Mouse (Mus musculus) adrenal gland, postnatal 10 days (tissue): ENCODE data around the gene 1110008L16Rik. TPM values are rescaled to one million over a fixed set of nuclear protein-coding genes. Genes with fewer than 3 reads are reported as not detected.
"Not testable (repeated sequence)": the region's sequence is repeated elsewhere in the genome, so short reads cannot be mapped to it uniquely, and the experiment has no call there.

Experiments
- DNase-seq: peaks from one replicate; pipeline ENCODE4 v3.0.0; 2021; ENCODE audit warnings: mixed read lengths
- long read RNA-seq, 2 experiments: library from polyadenylated mRNA; stranded (forward); transcript quantifications; one replicate each; pipeline ENCODE4 v2.0.0; 2021
- total RNA-seq, 2 experiments: library from RNA; stranded (reverse); gene quantifications; 2 replicates each; pipeline ENCODE4 v1.2.3; 2021

1110008L16Rik gene
- 10 to 100 TPM; 15.5 to 16.8 TPM for total RNA-seq
- long read RNA-seq, experiment 1, transcript 1110008L16Rik-201 (7 exons, 3,122 nt), result major isoform, 9 of 14 reads
- long read RNA-seq, experiment 1, partial matches to known transcripts, result 4 of 14 reads
- long read RNA-seq, experiment 1, other reads (novel, unspliced or antisense), result 1 of 14 reads
- long read RNA-seq, experiment 2, transcript 1110008L16Rik-201 (7 exons, 3,122 nt), result major isoform, 11 of 12 reads
- long read RNA-seq, experiment 2, partial matches to known transcripts, result 1 of 12 reads
- long read RNA-seq, experiment 2, other reads (novel, unspliced or antisense), result 0 of 12 reads

DNA sequence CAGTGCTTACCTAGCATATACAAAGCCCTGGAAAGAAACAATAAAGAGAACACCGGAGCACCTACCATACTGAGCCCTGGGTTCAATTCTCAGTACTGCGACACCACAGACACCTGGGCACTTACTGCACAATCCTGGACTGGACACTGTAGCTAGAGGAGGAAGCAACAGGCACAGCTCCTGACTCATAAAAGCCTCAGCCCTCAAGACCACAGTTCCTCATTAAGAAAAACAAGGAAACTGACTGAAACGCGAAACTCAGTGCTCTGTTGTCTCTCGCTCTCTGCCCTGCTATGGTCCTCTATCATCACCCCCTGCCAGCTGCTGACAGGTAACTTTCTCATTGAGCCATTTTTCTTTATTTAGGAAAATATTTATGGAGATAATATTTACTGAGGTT lies at the start of gene 1110008L16Rik:
Gene 1110008L16Rik, plus strand, starts transcription at position 242 of the 400 bp plus-strand sequence.
- DNase-seq, result no peak

DNA sequence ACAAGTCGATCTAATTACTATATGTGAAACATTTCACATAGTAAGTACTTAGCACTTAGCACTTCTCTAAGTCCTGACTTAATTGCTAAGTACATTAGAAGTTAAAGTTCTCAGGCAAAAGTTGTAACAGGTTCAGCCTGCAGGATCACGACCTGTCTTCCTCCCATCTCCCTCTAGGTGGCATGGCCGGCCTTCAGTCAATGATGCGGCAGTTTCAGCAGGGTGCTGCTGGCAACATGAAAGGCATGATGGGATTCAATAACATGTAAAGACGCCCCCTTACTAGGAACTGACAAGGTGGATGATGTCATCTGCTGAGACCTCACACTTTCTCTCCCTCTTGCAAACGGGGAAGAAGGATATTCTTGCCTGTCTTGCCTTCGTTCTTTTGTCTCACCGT lies 37.4 kb upstream of the 1110008L16Rik start:
- DNase-seq, result not testable (repeated sequence)

DNA sequence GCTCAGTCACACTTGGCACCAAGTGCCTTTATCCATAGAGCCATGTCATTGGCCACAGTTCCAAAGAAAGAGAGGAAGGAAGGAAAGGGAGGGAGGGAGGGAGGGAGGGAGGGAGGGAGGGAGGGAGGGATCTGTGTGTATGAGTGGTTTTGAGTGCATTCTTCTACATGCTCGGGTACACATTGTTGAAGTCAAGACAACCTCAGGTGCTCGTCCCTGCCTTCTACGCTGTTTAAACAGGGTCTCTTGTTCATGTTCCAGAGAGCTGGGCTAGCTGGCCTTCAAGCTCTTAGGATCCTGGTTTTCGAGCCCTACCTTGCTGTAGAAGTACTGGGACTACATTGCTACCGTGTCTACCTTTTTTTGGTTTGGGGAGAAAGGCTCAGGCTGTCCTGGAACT lies 36.0 kb upstream of the 1110008L16Rik start:
- not testable (repeated sequence) for DNase-seq

DNA sequence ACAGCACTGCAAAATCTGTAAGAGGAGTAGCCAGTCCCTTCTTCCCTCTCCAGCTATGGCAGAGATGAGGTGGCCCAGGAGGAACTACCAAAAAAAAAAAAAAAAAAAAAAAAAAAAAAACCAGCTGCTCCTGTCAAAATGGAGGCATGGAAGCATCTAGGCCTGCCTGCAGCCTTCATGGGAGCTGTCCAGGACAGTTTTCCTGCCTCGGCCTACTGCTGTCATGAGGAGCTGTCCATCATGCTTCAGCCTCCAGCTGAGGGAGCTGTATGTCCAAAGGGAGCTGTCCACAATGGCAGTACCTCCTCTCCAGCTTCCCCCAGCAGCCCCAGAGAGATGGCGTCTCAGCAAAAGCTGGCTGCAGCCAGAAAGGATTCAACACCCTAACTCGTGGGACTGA lies 27.1 kb upstream of the 1110008L16Rik start:
- DNase-seq, result no peak

DNA sequence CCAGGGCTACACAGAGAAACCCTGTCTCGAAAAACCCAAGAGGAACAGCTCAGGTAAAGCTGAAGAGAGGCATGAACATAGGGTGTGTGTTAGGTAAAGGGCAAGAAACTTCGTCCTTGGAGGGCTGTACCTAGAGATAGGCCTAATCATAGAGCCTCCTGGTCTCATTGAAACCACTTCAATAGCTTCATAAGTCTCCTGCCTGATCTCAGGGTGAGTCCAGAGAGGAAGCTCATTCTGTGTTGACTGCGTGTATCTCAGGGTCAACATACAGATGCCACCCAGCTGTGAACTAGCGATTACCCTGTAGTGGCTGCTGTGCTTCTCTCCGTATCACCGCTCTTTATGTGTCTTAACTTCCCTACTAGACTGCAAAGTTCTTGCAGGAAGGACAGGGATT lies 21.8 kb upstream of the 1110008L16Rik start:
- DNase-seq, result not testable (repeated sequence)

DNA sequence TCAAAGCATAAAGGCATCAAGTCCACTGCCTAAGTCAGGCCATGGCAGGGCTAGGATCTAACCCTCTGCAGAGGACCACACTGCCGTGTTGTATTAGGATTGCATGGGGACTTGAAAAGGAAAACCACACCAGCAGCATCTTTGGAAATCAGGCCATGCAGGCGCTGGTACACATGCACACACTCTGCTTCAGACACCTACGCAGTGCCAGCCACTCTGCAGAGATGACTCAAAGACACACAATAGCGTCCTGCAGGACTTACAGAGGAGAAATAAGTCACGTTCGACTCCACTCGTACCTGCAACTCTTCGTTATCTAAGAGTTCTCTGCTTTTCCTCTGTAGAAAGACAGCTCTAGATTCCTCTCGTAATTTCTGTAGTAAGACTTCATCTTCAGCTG lies 1.3 kb upstream of the 1110008L16Rik start:
- DNase-seq, result no peak

DNA sequence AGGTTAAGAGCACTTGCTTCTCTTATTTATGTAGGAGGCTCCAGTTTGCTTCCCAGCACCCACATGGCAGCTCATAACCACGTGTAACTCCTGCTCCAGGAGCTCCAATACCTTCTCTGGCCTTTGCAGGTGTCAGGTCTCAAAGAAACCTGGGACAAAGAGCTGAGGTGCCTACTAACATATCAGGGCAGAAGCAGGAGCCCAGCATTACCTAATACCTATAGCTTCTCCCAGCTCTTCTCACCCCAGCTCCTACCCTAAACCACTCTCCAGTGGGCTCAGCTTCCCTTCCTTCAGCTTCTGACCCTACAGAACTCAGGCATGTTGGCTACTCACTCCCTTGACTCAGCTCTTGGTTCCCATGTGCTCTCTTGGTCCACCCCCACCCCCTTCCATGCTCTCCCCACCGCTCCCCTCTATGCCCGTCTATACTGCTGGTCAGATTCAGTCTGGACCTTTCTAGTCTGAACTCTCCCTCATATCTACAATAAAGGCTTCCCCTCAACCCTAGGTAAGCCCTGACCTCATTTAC lies 1.5 kb downstream of the 1110008L16Rik start:
- no peak for DNase-seq

DNA sequence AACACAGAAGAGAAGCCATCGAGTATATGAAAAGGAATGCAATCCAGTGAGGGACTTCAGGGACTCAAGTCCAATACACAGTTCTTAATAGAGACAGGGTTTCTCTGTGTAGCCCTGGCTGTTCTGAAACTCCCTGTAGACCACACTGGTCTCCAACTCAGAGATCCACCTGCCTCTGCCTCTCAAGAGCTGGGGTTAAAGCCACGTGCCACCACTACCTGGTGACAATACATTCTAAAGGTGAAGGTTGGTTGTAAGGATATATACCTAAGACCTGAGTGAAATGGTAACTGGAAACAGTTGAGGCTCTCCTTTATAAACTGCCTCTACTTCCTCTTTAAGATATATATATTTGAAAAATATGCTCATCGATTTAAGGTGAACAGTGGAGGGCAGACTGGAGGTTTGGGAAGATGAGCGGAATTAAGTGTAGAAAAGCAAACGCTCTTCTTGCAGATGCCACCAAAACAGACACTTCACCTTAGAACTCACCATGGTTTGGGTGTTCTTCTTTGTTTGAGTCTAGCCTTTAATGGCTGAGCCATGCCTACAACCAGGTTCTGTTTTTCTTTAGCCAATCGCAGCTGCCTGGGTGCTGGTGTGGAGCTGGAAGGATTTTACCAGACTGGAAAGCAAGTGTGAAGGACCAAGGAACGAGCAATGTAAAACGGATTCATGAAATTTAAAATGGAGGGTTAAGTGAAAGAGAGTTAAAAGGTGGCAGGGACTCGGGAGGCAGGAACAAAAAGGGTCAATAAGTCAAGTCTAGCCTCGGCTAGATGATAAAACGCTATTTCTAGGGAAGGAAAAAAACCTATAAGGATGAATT lies 2.3 kb downstream of the 1110008L16Rik start:
- peak; percentile 20 for DNase-seq

DNA sequence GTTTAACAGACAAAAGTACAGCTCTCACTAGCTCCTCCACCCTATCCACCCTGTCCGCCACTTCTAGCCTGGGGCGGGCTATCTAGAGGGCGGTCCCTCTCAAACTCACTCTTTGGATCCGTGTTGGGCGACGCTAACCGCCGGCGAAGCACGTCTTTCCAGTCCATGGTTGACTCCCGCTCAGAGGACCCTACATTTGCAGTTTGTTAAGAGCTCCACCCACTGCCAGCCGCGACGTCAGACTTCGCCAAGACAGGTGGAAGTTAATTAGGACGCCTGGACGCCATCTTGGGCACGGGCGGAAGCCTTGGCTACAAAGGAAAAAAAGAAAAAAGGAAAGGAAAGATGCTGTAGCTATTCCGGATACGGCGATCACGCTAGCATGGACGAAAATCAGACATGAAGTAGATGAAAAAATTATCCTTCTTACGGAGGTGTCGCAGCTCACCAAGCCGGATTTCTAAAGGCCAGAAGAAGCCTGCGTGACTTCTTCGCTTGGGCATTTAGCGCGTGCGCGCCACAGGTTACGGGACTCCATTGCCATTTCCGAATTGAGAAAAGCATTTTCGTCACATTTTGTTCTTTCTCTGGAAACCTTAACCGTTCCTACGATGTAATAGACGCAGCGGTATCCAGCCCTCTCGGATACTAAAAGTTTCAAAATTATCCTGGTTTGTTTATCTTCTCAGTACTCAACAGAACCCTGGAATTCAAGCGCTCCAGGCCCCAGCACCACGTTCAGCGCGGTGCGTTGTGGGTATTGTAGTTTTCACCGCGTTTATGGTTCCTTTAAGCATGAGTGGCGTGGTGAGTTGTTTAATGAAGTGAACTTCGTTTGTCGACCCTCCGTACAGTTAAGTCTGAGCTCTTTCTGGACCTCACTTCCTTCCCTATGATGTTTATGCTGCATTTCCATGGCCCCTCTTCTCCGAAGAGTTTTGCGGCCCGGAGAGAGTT lies 3.4 kb downstream of the 1110008L16Rik start, which contains the start of gene Ppp2r3c:
Gene Ppp2r3c, minus strand, starts transcription at position 514 of the 957 bp plus-strand sequence.
- DNase-seq, result peak; percentile 91

DNA sequence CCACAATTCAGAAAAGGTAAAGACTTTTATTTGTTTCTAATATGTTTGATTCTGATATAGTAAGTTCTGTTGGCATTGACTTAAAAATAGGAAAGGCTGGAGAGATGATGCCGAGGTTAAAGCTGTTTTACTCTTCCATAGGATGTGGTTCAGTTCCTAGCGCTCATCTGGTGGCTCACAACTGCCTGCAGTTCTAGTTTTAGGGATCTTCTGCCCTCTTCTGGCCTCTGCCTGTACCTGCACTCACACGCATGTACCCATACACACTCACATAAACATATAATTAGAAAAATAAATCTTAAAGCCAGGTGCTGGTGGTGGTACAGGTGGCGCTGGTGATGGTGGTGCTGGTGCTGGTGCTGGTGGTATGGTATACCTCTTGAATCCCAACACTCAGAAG lies 7.0 kb downstream of the 1110008L16Rik start:
- no peak for DNase-seq

DNA sequence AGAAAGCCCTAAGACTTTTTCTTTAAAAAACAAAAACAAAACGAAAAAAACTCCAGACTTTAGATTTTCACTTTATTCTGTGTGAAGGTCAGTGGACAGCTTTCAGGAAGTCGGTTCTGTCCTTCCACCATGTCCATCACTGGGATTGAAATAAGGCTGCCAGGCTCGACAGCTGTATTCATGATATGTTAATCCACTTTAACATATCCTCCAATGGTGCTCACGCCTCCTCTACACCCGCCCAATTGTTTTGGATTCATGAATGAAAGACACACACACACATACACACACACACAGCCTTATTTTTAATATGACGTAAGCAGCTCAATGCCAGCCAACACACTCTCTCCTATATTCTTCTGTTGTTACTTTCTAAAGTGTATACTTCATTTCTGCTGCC lies 8.2 kb downstream of the 1110008L16Rik start:
- no peak for DNase-seq

DNA sequence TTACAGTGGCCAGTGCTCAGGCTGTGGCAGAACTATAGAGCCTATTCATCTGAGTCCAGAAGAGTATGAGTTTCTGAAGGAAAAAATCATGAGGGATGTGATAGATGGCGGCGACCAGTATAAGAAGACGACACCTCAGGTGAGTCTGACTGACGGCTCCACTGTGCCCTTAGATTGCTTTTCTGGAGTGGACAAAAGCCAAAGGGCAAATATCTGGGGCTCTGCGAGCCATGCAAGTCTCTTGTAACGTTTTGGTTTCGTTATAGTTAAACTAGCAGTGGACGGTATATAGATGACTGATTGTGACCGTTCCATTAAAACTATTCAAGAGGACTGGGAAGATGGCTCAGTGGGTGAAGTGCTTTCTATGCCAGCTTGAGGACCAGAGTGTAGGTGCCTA lies 9.4 kb downstream of the 1110008L16Rik start:
- no peak for DNase-seq

DNA sequence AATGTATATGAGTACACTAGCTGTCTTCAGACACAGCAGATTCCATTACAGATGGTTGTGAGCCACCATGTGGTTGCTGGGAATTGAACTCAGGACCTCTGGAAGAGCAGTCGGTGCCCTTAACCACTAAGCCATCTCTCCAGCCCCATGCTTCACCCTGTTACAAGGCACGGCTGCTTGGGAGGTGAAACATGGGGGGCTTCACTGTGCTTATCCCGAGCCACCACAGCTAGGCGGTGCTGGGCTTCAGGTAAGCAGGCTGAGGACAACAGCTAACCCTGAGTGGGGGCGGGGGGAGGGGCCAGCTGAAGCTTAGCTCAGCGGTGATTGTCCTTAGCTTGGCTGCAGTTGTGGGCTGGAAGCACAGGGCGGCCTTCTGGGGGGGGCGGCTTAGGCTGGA lies 10.1 kb downstream of the 1110008L16Rik start:
- no peak for DNase-seq

DNA sequence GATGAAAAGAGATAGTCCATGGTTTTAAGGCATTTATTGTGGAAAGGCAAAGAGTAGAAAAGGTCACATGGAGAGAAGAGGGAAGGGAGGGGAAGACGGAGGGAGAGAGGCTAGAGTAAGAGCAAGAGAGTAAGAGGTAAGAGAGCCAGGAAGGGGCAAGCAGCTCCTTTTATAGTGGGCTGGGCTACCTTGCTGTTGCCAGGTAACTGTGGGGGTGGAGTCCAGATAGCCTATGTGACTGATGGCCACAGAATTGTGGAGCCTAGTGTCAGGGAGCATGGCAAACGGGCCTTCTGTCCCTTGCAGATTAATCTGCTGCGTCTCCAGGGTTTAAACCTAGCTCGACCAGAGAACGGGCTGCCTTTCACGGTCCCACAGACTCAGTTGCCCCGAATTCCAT lies 12.5 kb downstream of the 1110008L16Rik start:
- DNase-seq, result no peak

DNA sequence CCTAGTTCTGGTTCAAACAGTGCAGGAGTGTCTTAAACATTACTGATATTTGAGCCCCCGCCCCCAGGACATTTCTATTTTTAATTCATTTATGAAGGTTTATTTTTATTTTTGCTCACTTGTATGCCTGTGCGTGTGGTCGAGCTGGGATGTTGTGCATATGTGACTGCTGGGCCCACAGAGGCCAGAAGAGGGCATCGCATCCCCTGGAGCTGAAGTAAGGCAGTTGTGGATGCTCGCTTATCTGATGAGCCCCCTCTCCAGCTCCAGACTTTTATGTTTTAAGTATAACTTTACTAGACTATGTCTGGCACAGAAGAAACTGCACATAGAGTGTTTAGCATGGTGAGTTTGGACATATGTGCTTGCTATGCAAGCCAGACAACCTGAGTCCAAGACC lies 14.5 kb downstream of the 1110008L16Rik start:
- DNase-seq, result no peak

DNA sequence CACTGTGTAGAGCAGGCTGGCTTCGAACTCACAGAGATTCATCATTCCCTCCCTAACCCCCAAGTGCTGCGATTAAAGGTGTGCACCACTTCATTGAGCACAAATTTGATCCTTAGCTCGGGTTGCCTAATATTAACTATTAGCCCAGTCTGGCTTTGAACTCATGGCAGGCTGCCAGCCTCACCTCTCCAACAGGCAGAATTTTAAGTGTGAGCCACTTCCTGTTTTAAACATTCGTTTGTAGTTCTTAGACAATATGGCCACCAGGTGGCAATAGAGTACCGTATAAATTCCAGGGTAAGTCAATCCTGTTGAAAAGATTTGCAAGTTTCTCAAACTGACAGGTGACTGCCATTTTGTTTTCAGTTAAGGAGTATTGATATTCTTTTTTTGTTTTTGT lies 15.8 kb downstream of the 1110008L16Rik start:
- peak; percentile 82 for DNase-seq

DNA sequence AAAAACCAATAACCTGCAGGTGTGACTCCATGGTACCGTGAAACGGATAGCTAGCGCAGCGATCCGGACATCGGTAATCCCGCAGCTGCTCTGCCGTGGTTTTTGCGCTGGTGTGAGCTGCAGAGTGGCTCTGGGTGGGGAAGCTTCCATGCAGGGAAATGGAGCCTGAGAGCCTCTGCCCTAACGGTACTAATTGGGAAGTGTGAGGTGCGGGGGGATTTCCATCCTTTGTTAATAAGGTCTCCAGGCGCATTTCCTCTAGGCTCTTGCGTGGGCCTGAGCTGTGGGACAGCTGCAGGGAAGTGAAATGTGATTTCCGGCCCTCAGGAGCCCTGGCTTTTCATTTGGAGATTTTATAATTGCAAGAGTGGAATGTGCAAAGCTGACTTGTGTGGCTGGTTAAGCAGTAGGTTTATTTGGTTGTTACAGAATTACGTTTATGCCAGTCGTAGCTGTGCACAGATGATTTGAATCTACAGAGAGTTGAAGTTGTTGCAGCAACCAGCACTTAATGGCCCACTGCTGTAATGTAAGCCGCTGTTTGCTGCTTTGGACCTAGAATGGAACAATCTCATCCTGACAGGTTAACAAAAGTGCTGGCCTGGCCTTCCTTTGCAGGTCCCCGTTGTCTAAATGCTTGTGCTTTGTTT lies 22.4 kb downstream of the 1110008L16Rik start:
- no peak for DNase-seq

DNA sequence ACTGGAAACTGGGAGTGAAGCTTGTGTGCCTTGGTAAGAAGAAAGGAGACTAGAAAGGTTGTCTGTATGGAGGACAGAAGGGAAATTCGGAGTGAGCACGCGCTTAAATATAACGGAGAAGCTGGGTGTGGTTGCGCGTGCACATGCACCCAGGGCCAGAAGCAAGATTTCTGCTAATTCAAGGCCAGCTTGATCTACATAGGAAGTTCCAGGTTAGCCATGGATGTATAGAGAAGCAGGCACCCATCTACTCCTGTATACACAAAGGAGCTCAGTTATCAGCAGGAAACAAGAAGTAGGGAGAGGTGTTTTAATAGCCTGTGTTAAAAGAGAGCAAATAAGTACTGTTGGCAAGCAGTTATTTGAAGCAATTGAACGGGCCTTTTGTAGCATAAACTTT lies 26.3 kb downstream of the 1110008L16Rik start:
- DNase-seq, result no peak

DNA sequence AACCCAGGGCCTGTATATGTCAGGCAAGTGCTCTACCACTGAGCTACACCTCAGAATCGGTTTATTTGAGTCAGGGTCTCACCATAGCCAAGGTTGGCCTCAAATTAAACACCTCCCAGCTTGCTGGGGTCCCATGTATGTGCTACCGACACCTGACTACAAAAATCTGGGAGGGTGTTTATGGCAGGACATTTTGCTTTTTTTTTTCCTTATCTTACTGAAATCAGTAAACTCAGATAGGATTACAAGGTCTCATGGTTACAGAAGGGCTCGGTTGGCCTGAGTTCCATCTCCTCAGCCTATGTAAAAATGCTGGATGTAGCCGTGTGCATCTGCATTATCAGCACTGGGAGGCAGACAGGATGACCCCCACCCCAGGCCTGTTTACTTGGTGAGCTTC lies 29.4 kb downstream of the 1110008L16Rik start:
- no peak for DNase-seq

DNA sequence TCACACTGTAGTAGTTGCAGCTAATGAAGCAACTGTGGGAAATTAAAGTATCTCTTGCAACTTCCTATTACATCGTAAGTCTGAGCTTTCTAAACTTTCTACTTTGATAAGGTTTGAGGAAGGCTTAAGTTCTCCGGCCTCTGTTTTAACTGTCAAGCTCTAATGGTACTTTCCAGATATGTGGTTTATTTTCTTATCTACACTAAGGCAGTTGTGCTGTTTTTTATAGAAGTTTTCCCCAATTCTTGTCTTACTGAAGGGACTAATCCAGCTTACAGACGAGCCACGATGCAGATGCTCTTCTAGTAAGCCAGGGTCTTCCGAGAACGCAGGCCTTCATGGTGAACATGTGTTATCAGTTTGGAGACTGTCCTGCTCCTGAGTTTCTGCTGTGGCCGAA lies 30.0 kb downstream of the 1110008L16Rik start:
- no peak for DNase-seq

DNA sequence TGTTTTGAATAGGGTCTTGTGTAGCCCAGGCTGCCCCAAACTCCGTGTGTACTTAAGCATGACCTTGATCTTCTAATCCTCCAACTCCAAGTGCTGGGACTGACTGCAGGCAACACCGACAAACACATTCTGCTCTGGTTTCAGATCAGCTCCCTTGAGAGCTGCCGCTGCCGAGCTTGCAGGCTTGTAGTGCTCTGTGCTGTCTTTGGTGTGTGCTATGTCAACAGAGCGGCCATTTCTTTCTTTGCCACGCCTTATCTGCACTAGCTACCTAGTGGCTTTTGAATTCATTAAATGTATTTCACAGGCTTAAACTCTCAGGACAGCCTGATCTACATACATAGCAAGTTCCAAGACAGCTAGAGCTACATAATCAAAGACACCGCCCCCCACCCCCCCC lies 34.3 kb downstream of the 1110008L16Rik start:
- DNase-seq, result no peak

DNA sequence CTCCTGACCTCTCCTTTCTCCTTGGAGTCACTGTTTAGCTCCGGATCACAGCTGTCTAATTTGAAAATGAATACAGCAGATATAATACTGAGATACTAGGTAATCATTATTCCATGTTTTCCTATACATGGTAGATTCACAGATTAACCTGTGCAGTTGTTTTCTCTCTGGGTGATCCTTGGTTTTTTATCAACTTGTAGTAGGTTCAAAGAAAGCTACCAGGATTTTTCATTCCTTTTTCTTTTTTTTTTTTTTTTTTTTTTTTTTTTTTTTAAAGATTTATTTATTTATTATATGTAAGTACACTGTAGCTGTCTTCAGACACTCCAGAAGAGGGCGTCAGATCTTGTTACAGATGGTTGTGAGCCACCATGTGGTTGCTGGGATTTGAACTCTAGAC lies 39.1 kb downstream of the 1110008L16Rik start:
- DNase-seq, result not testable (repeated sequence)
